Mouse (Mus musculus): ENCODE measurements around the gene Bckdhb. TPM values are rescaled to one million over a fixed set of nuclear protein-coding genes. Genes with fewer than 3 reads are reported as not detected.

The Bckdhb gene
- total RNA-seq, 2 experiments from 2014 or later: 38.4 to 42.9 TPM

- DNase-seq (ENCODE audit: extremely low spot score in 1 of 2, low spot score in 1 of 2): no peak
Measured at GRCm38 (mm10) chr9:84094111-84094510, 169.2 kb downstream of the Bckdhb start.

GRCm38 (mm10) chr9:84096484-84097015, 171.6 kb downstream of the Bckdhb start:
- DNase-seq (ENCODE audit: extremely low spot score in 1 of 2, low spot score in 1 of 2): no peak

- no peak for DNase-seq (ENCODE audit: extremely low spot score in 1 of 2, low spot score in 1 of 2)
Measured at GRCm38 (mm10) chr9:84103344-84103743, 178.4 kb downstream of the Bckdhb start.

GRCm38 (mm10) chr9:84106438-84106837, 181.5 kb downstream of the Bckdhb start:
- no peak for DNase-seq (ENCODE audit: extremely low spot score in 1 of 2, low spot score in 1 of 2)

- DNase-seq (ENCODE audit: extremely low spot score in 1 of 2, low spot score in 1 of 2): peak in 1 of 2 experiments; percentile 13
Measured at GRCm38 (mm10) chr9:84107045-84107813, 182.3 kb downstream of the Bckdhb start.

GRCm38 (mm10) chr9:84108534-84108933, 183.6 kb downstream of the Bckdhb start:
- DNase-seq (ENCODE audit: extremely low spot score in 1 of 2, low spot score in 1 of 2): no peak

GRCm38 (mm10) chr9:84109777-84110478, 185.0 kb downstream of the Bckdhb start:
- DNase-seq (ENCODE audit: extremely low spot score in 1 of 2, low spot score in 1 of 2): no peak

GRCm38 (mm10) chr9:84110616-84111015, 185.7 kb downstream of the Bckdhb start:
- peak in 1 of 2 experiments; percentile 17 for DNase-seq (ENCODE audit: extremely low spot score in 1 of 2, low spot score in 1 of 2)

- DNase-seq (ENCODE audit: extremely low spot score in 1 of 2, low spot score in 1 of 2): no peak
Measured at GRCm38 (mm10) chr9:84112319-84112718, 187.4 kb downstream of the Bckdhb start.

GRCm38 (mm10) chr9:84112842-84113568, 188.1 kb downstream of the Bckdhb start:
- DNase-seq (ENCODE audit: extremely low spot score in 1 of 2, low spot score in 1 of 2): no peak

- DNase-seq (ENCODE audit: extremely low spot score in 1 of 2, low spot score in 1 of 2): no peak
Measured at GRCm38 (mm10) chr9:84114254-84114653, 189.3 kb downstream of the Bckdhb start.

- no peak for DNase-seq (ENCODE audit: extremely low spot score in 1 of 2, low spot score in 1 of 2)
Measured at GRCm38 (mm10) chr9:84117337-84117736, 192.4 kb downstream of the Bckdhb start.

GRCm38 (mm10) chr9:84124996-84125395, 200.1 kb downstream of the Bckdhb start:
- no peak for DNase-seq (ENCODE audit: extremely low spot score in 1 of 2, low spot score in 1 of 2)

- no peak for DNase-seq (ENCODE audit: extremely low spot score in 1 of 2, low spot score in 1 of 2)
Measured at GRCm38 (mm10) chr9:84130338-84130737, 205.4 kb downstream of the Bckdhb start.

- no peak for DNase-seq (ENCODE audit: extremely low spot score in 1 of 2, low spot score in 1 of 2)
Measured at GRCm38 (mm10) chr9:84135062-84135461, 210.1 kb downstream of the Bckdhb start.

GRCm38 (mm10) chr9:84137192-84137591, 212.2 kb downstream of the Bckdhb start:
- no peak for DNase-seq (ENCODE audit: extremely low spot score in 1 of 2, low spot score in 1 of 2)

GRCm38 (mm10) chr9:84148124-84148523, 223.2 kb downstream of the Bckdhb start:
- DNase-seq (ENCODE audit: extremely low spot score in 1 of 2, low spot score in 1 of 2): no peak
